Mouse (Mus musculus) heart, adult 10 weeks (tissue): Measurements from ENCODE around the gene Vmn2r50. TPM values are rescaled to one million over a fixed set of nuclear protein-coding genes. Genes with fewer than 3 reads are reported as not detected.

Source experiments
- polyA plus RNA-seq: library from polyadenylated mRNA; stranded (reverse); fragments of 350-450 nt; fragmentation: Illumina TruSeq; extraction: RNeasy Lipid Tissue Mini Kit (QIAGEN cat#74804); gene quantifications from one replicate; pipeline ENCODE4 v1.2.3, GENCODE M21; 2014; ENCODE audit warnings: low read depth, low replicate concordance

Gene Vmn2r50
- polyA plus RNA-seq: not detected

GRCm38 (mm10) chr7:10053196-10053595 lies at the start of gene Vmn2r50:
TSS of gene Vmn2r50 (minus strand) at chr7:10053296.

GRCm38 (mm10) chr7:9992157-9992556 lies 60.9 kb downstream of the Vmn2r50 start, which contains the start of gene Vmn2r49:
TSS of gene Vmn2r49 (minus strand) at chr7:9992257.

Other genes with a start within 250 kb of the Vmn2r50 start
- not detected for gene Vmn2r47, start 212.0 kb downstream of the Vmn2r50 start, polyA plus RNA-seq
- gene Vmn2r48, start 99.7 kb downstream of the Vmn2r50 start, polyA plus RNA-seq: not detected
- gene Vmn2r49, start 61.0 kb downstream of the Vmn2r50 start, polyA plus RNA-seq: not detected
- not detected for gene Vmn2r51, start 52.4 kb upstream of the Vmn2r50 start, polyA plus RNA-seq
- not detected for gene Vmn2r52, start 123.3 kb upstream of the Vmn2r50 start, polyA plus RNA-seq
- not detected for gene Vmn1r66, start 224.7 kb upstream of the Vmn2r50 start, polyA plus RNA-seq